Mouse (Mus musculus): ENCODE results near the gene Vps45. TPM values are rescaled to one million over a fixed set of nuclear protein-coding genes. Genes with fewer than 3 reads are reported as not detected.
A peak's percentile ranks its signal among the peaks of the same experiment; 100 is the strongest.

The Vps45 gene
- polyA plus RNA-seq, 1 experiment = 33.3 TPM

- no peak for DNase-seq
- Histone ChIP-seq H3K4me1 (ENCODE audit: control insufficient read depth, insufficient read depth, low read length) (no peaks in the 10 kb centered on the region), H3K4me3 (replicated peaks; ENCODE audit: insufficient read depth, low read depth, low read length) (no peak overlapping the region), H3K27me3 (ENCODE audit: control insufficient read depth, insufficient read depth, low read length) (no peaks in the 10 kb centered on the region), H3K27ac (ENCODE audit: insufficient read depth, low read length) (no peak overlapping the region)
- TF ChIP-seq POLR2A (IDR thresholded peaks at IDR 0.05; ENCODE audit: borderline replicate concordance, insufficient read depth, low read length) (no peak), CTCF (IDR thresholded peaks at IDR 0.05; ENCODE audit: borderline replicate concordance, insufficient read depth, low read depth, low read length) (no peak)
- 59% methylated on average over 12 of the region's 12 CpGs for WGBS
Observed at GRCm38 (mm10) chr3:96072921-96073486, 14.7 kb upstream of the Vps45 start.

GRCm38 (mm10) chr3:96070241-96070640 is 12.0 kb upstream of the Vps45 start:
- DNase-seq = no peak
- WGBS = 83% methylated on average over 4 of the region's 4 CpGs
- H3K4me3 ChIP-seq (replicated peaks; ENCODE audit: insufficient read depth, low read depth, low read length) = no peak overlapping the region
- no peak overlapping the region for H3K27ac ChIP-seq (ENCODE audit: insufficient read depth, low read length)
- no peaks in the 10 kb centered on the region for H3K4me1 ChIP-seq (ENCODE audit: control insufficient read depth, insufficient read depth, low read length)
- TF ChIP-seq CTCF (IDR thresholded peaks at IDR 0.05; ENCODE audit: borderline replicate concordance, insufficient read depth, low read depth, low read length) (no peak), POLR2A (IDR thresholded peaks at IDR 0.05; ENCODE audit: borderline replicate concordance, insufficient read depth, low read length) (no peak)
- no peaks in the 10 kb centered on the region for H3K27me3 ChIP-seq (ENCODE audit: control insufficient read depth, insufficient read depth, low read length)

GRCm38 (mm10) chr3:96069542-96069941 is 11.3 kb upstream of the Vps45 start:
- Histone ChIP-seq H3K4me3 (replicated peaks; ENCODE audit: insufficient read depth, low read depth, low read length) (no peak overlapping the region), H3K4me1 (ENCODE audit: control insufficient read depth, insufficient read depth, low read length) (no peaks in the 10 kb centered on the region), H3K27me3 (ENCODE audit: control insufficient read depth, insufficient read depth, low read length) (no peaks in the 10 kb centered on the region), H3K27ac (ENCODE audit: insufficient read depth, low read length) (no peak overlapping the region)
- no peak for DNase-seq
- 89% methylated on average over 1 of the region's 1 CpGs for WGBS
- no peak for TF ChIP-seq CTCF (IDR thresholded peaks at IDR 0.05; ENCODE audit: borderline replicate concordance, insufficient read depth, low read depth, low read length)
- TF ChIP-seq POLR2A (IDR thresholded peaks at IDR 0.05; ENCODE audit: borderline replicate concordance, insufficient read depth, low read length) = no peak

GRCm38 (mm10) chr3:96069046-96069445 is 10.8 kb upstream of the Vps45 start:
- DNase-seq = no peak
- no peak overlapping the region for H3K27ac ChIP-seq (ENCODE audit: insufficient read depth, low read length)
- WGBS = 93% methylated on average over 6 of the region's 6 CpGs
- no peak overlapping the region for H3K4me3 ChIP-seq (replicated peaks; ENCODE audit: insufficient read depth, low read depth, low read length)
- no peaks in the 10 kb centered on the region for H3K27me3 ChIP-seq (ENCODE audit: control insufficient read depth, insufficient read depth, low read length)
- H3K4me1 ChIP-seq (ENCODE audit: control insufficient read depth, insufficient read depth, low read length) = no peaks in the 10 kb centered on the region
- TF ChIP-seq CTCF (IDR thresholded peaks at IDR 0.05; ENCODE audit: borderline replicate concordance, insufficient read depth, low read depth, low read length) (no peak), POLR2A (IDR thresholded peaks at IDR 0.05; ENCODE audit: borderline replicate concordance, insufficient read depth, low read length) (no peak)

- 89% methylated on average over 5 of the region's 5 CpGs for WGBS
- no peak for DNase-seq
- Histone ChIP-seq H3K27ac (ENCODE audit: insufficient read depth, low read length) (no peak overlapping the region), H3K4me3 (replicated peaks; ENCODE audit: insufficient read depth, low read depth, low read length) (no peak overlapping the region), H3K4me1 (ENCODE audit: control insufficient read depth, insufficient read depth, low read length) (no peaks in the 10 kb centered on the region), H3K27me3 (ENCODE audit: control insufficient read depth, insufficient read depth, low read length) (no peaks in the 10 kb centered on the region)
- no peak for TF ChIP-seq CTCF (IDR thresholded peaks at IDR 0.05; ENCODE audit: borderline replicate concordance, insufficient read depth, low read depth, low read length)
- TF ChIP-seq POLR2A (IDR thresholded peaks at IDR 0.05; ENCODE audit: borderline replicate concordance, insufficient read depth, low read length) = no peak
Observed at GRCm38 (mm10) chr3:96066741-96067140, 8.5 kb upstream of the Vps45 start.

GRCm38 (mm10) chr3:96065754-96066375 is 7.6 kb upstream of the Vps45 start:
- H3K27ac ChIP-seq (ENCODE audit: insufficient read depth, low read length) = no peak overlapping the region
- no peak for TF ChIP-seq POLR2A (IDR thresholded peaks at IDR 0.05; ENCODE audit: borderline replicate concordance, insufficient read depth, low read length)
- peak; percentile 61 for TF ChIP-seq CTCF (IDR thresholded peaks at IDR 0.05; ENCODE audit: borderline replicate concordance, insufficient read depth, low read depth, low read length)
- H3K4me1 ChIP-seq (ENCODE audit: control insufficient read depth, insufficient read depth, low read length) = no peaks in the 10 kb centered on the region
- H3K27me3 ChIP-seq (ENCODE audit: control insufficient read depth, insufficient read depth, low read length) = no peaks in the 10 kb centered on the region
- peak overlapping the region; percentile 27 for H3K4me3 ChIP-seq (replicated peaks; ENCODE audit: insufficient read depth, low read depth, low read length)
- peak; percentile 61 to 83 for DNase-seq
- WGBS = 22% methylated on average over 20 of the region's 20 CpGs

GRCm38 (mm10) chr3:96065147-96065546 is 6.9 kb upstream of the Vps45 start:
- H3K27me3 ChIP-seq (ENCODE audit: control insufficient read depth, insufficient read depth, low read length) = no peaks in the 10 kb centered on the region
- H3K4me1 ChIP-seq (ENCODE audit: control insufficient read depth, insufficient read depth, low read length) = no peaks in the 10 kb centered on the region
- H3K4me3 ChIP-seq (replicated peaks; ENCODE audit: insufficient read depth, low read depth, low read length) = no peak overlapping the region
- no peak for DNase-seq
- WGBS = 56% methylated on average over 4 of the region's 4 CpGs
- no peak overlapping the region for H3K27ac ChIP-seq (ENCODE audit: insufficient read depth, low read length)
- TF ChIP-seq CTCF (IDR thresholded peaks at IDR 0.05; ENCODE audit: borderline replicate concordance, insufficient read depth, low read depth, low read length) = no peak
- TF ChIP-seq POLR2A (IDR thresholded peaks at IDR 0.05; ENCODE audit: borderline replicate concordance, insufficient read depth, low read length) = no peak

- TF ChIP-seq POLR2A (IDR thresholded peaks at IDR 0.05; ENCODE audit: borderline replicate concordance, insufficient read depth, low read length) (no peak), CTCF (IDR thresholded peaks at IDR 0.05; ENCODE audit: borderline replicate concordance, insufficient read depth, low read depth, low read length) (no peak)
- Histone ChIP-seq H3K27me3 (ENCODE audit: control insufficient read depth, insufficient read depth, low read length) (no peaks in the 10 kb centered on the region), H3K27ac (ENCODE audit: insufficient read depth, low read length) (no peak overlapping the region), H3K4me3 (replicated peaks; ENCODE audit: insufficient read depth, low read depth, low read length) (no peak overlapping the region), H3K4me1 (ENCODE audit: control insufficient read depth, insufficient read depth, low read length) (no peaks in the 10 kb centered on the region; the same call in 1 of the 2 replicates)
- WGBS = 88% methylated on average over 3 of the region's 3 CpGs
- DNase-seq = no peak
Observed at GRCm38 (mm10) chr3:96064217-96064616, 6.0 kb upstream of the Vps45 start.

Measured in cerebellum, adult 2 months (tissue).